Mouse (Mus musculus) intestine, embryonic 15.5 days (tissue): ENCODE measurements around the gene Irak4. TPM values are rescaled to one million over a fixed set of nuclear protein-coding genes. Genes with fewer than 3 reads are reported as not detected.

Source experiments
- ATAC-seq: fragments of 200-750 bp; cut with Nextera tagmentation; 2 replicates; pipeline ENCODE4 v1.8.0; 2017; ENCODE audit warnings: moderate TSS enrichment, moderate library complexity
- H3K27ac ChIP-seq: fragments of 300-500 bp; sonication (generic); 2 replicates; pipeline ENCODE4 v1.5.1; 2015; ENCODE audit warnings: mild to moderate bottlenecking, inconsistent platforms
- H3K27me3 ChIP-seq: fragments of 300-500 bp; sonication (generic); replicated peaks from 2 replicates; pipeline ENCODE4 v1.6.1; 2015; ENCODE audit warnings: inconsistent platforms
- H3K36me3 ChIP-seq: fragments of 300-500 bp; sonication (generic); 2 replicates; pipeline ENCODE4 v1.6.1; 2015; ENCODE audit warnings: inconsistent platforms
- H3K4me1 ChIP-seq: fragments of 300-500 bp; sonication (generic); replicated peaks from 2 replicates; pipeline ENCODE4 v1.6.1; 2015; ENCODE audit warnings: inconsistent platforms
- H3K4me2 ChIP-seq: fragments of 300-500 bp; sonication (generic); replicated peaks from 2 replicates; pipeline ENCODE4 v1.6.1; 2015; ENCODE audit warnings: mild to moderate bottlenecking, inconsistent platforms
- H3K4me3 ChIP-seq: fragments of 300-500 bp; sonication (generic); replicated peaks from 2 replicates; pipeline ENCODE4 v1.5.1; 2015; ENCODE audit warnings: inconsistent platforms
- H3K9ac ChIP-seq: fragments of 300-500 bp; sonication (generic); 2 replicates; pipeline ENCODE4 v1.6.1; 2015; ENCODE audit warnings: inconsistent platforms
- H3K9me3 ChIP-seq: fragments of 300-500 bp; sonication (generic); 2 replicates; pipeline ENCODE4 v1.6.1; 2016; ENCODE audit warnings: inconsistent platforms
- WGBS: fragments of 180-500 bp; shearing (Covaris S2); methylation state at CpG from one replicate; pipeline ENCODE4 v1.1.7; 2015; 5-methylcytosine and 5-hydroxymethylcytosine counted together
- polyA plus RNA-seq: library from polyadenylated mRNA; unstranded; fragments of >200 nt; fragmentation: Nextera tagmentation; extraction: Ambion mirVana; gene quantifications from 2 replicates; pipeline ENCODE4 v1.2.1, GENCODE M21; 2015

Gene Irak4
- polyA plus RNA-seq, 1 experiment from 2014 or later, result 14.8 TPM

- Histone ChIP-seq H3K27me3 (no peaks in the 10 kb centered on the region), H3K9ac (no peak overlapping the region), H3K9me3 (no peaks in the 10 kb centered on the region), H3K36me3 (no peaks in the 10 kb centered on the region), H3K4me3 (no peak overlapping the region), H3K4me2 (no peak overlapping the region), H3K27ac (no peak overlapping the region), H3K4me1 (no peaks in the 10 kb centered on the region)
- ATAC-seq, result no peak
- 81% methylated on average over 6 of the region's 6 CpGs for WGBS
These were observed 10.5 kb upstream of the Irak4 start for GRCm38 (mm10) chr15:94532956-94533355.

- Histone ChIP-seq H3K27me3 (no peaks in the 10 kb centered on the region), H3K4me1 (no peaks in the 10 kb centered on the region), H3K9me3 (no peaks in the 10 kb centered on the region), H3K36me3 (no peaks in the 10 kb centered on the region), H3K9ac (no peak overlapping the region), H3K4me3 (no peak overlapping the region), H3K4me2 (no peak overlapping the region), H3K27ac (no peak overlapping the region)
- no peak for ATAC-seq
- 92% methylated on average over 7 of the region's 7 CpGs for WGBS
These were observed 7.9 kb upstream of the Irak4 start for GRCm38 (mm10) chr15:94535521-94535920.

DNA sequence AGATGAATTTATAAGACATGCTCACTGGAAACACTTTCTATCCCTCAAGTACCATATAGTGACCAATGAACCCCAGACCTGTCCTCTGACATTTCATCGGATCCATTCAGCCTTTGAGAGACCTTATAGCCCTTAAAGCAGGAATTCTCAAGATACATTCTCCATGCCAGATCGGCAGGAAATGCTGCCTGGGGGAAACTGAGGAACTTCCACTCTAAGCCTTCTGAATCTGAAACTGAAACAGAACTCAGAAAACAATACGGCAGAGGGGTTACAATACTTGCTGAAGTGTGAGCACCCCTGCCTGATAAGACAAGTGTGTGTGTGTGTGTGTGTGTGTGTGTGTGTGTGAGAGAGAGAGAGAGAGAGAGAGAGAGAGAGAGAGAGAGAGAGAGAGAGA is 4.1 kb upstream of the Irak4 start:
- WGBS, result 91% methylated on average over 3 of the region's 3 CpGs
- Histone ChIP-seq H3K9me3 (no peaks in the 10 kb centered on the region), H3K4me1 (no peaks in the 10 kb centered on the region), H3K27ac (no peak overlapping the region), H3K36me3 (no peaks in the 10 kb centered on the region), H3K9ac (no peak overlapping the region), H3K4me2 (no peak overlapping the region), H3K27me3 (no peaks in the 10 kb centered on the region), H3K4me3 (no peak overlapping the region)
- ATAC-seq, result no peak

DNA sequence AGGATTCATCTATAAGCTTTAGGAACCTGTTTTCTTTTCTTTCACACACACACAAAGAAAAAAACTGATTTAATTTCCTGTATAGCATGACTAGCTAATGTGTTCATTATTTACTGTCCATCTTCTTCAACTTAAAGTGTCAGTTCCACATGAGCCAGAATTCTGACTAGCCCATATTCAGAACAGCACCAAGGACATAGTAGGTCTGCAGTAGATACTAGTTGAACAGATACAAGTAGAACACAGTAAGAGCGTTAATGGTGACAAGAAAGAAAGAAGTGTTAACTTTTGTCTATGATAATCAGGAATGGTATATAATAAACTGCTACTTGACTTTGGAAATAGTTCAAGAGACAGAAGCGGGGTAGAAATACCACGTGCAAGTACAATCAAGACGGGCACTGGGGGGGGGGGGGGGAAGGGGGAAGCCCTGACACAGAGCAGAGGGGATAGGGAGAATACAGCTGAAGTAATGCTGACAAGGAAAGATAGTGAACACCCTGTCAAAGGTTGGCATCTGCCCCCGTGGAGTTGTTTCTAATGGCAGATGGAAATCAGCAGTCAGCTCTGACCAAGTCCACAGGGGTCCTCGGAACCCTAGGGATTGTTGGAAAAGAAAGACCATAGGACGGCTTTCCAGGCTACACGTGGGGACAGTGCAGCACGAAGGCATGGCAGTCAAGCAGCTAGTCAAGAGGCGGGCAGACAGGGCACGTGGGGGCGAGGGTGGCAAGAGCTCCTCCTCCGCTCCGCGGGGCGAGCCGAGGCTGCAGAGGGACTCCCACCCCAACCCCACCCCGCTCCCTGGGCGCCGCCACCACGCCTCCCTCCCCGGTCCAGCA is 655 bp upstream of the Irak4 start:
- H3K4me2 ChIP-seq, result peak overlapping the region; percentile 88
- no peaks in the 10 kb centered on the region for H3K36me3 ChIP-seq
- peak overlapping the region; percentile 71 for H3K9ac ChIP-seq
- H3K4me3 ChIP-seq, result peak overlapping the region; percentile 85
- no peaks in the 10 kb centered on the region for H3K9me3 ChIP-seq
- ATAC-seq, result peak; percentile 86
- H3K27ac ChIP-seq, result peak overlapping the region; percentile 44; the same call in 1 of the 2 replicates
- 7% methylated on average over 22 of the region's 22 CpGs for WGBS
- no peaks in the 10 kb centered on the region for H3K4me1 ChIP-seq
- no peaks in the 10 kb centered on the region for H3K27me3 ChIP-seq

DNA sequence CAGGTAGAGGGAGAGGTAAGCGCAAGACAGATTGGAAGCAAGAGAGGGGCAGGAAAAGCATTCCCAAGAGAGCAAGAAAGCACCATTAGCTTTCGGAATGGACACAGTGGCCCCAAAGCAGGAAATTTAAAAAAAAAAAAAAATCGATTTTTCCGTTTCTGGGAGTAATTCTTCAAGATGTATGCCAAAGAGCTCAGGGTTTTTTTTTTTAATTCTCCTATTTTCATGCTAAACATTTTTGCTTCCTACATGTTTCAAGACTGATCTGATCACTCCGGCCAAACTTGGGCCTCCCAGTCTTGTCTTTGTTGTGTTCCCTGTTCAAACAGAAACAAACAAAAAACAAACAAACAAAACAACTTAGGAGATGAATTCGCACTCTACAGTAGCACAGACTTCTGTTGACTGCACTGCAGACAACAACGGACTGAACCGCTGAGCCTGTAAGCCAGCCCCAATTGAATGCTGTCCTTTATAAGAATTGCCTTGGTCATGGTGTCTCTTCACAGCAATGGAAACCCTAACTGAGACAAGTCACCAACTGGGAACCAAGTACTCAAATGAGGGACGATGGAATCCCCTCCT is 701 bp downstream of the Irak4 start:
- H3K27ac ChIP-seq, result peak overlapping the region; percentile 94
- H3K9ac ChIP-seq, result peak overlapping the region; percentile 71
- peak overlapping the region; percentile 85 for H3K4me3 ChIP-seq
- 38% methylated on average over 9 of the region's 9 CpGs for WGBS
- H3K9me3 ChIP-seq, result no peaks in the 10 kb centered on the region
- H3K4me1 ChIP-seq, result no peaks in the 10 kb centered on the region
- no peaks in the 10 kb centered on the region for H3K36me3 ChIP-seq
- peak overlapping the region; percentile 88 for H3K4me2 ChIP-seq
- ATAC-seq, result no peak
- H3K27me3 ChIP-seq, result no peaks in the 10 kb centered on the region

DNA sequence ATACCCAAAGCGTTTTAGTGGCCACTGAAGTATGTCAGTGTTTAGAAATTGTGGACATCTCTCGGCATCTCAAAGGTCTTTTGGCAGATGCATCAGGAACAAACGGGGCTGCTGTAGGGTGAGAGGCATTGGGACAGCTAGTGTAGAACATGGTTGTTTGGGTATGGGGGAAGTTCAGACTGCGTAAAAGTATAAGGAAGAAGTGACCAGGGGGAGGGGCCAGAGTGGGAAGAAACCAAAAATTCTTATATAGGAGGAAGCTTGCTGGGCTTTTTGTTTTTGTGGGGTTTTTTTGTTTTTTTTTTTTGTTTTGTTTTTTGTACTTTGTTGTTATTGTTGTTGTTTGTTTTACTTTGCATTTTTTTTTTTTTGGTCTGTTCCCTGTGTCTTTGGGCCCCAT is 1.4 kb downstream of the Irak4 start:
- H3K9me3 ChIP-seq, result no peaks in the 10 kb centered on the region
- no peaks in the 10 kb centered on the region for H3K27me3 ChIP-seq
- H3K4me2 ChIP-seq, result peak overlapping the region; percentile 88; the same call in 1 of the 2 replicates
- H3K27ac ChIP-seq, result no peak overlapping the region
- H3K36me3 ChIP-seq, result peaks cover 3% of the 10 kb centered on the region; the same call in 1 of the 2 replicates
- no peak for ATAC-seq
- no peaks in the 10 kb centered on the region for H3K4me1 ChIP-seq
- WGBS, result 76% methylated on average over 4 of the region's 4 CpGs
- no peak overlapping the region for H3K9ac ChIP-seq
- H3K4me3 ChIP-seq, result no peak overlapping the region

DNA sequence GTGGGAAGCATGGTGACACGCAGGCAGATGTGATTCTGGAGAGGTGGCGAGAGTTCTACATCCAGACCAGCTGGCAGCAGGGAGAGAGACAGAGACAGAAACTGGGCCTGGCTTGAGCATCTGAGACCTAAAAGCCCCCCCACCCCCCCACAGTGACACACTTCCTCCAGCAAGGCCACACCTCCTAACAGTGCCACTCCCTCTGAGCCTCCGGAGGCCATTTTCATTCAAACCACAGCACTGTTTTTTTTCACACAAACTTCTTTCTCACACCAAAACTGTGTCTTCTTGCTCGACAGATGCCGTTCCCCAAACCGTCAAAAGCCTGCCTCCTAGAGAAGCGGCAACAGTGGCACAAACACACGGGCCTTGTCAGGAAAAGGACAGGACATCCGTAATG is 10.1 kb downstream of the Irak4 start:
- no peak for ATAC-seq
- H3K9me3 ChIP-seq, result no peaks in the 10 kb centered on the region
- 94% methylated on average over 9 of the region's 9 CpGs for WGBS

DNA sequence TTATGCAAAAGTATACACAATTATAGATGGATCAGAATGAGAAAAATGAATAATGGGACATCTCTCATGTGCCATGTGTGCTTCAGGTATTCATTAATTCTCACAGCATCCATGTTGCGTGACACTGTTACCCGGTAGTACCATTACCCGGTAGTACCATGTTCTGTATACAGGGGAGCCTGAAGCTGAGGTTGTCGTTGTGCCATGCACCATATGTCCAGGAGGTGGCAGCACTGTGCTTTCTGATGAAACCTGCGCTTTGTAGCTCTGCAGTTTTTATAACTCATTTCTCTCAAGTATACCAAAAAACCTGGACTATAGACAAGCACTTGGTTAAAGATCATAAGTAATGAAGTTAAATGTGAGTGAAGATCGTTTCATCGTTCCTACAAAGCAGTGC is 14.0 kb downstream of the Irak4 start:
- H3K4me1 ChIP-seq, result no peaks in the 10 kb centered on the region
- no peak overlapping the region for H3K4me2 ChIP-seq
- H3K27me3 ChIP-seq, result no peaks in the 10 kb centered on the region
- no peaks in the 10 kb centered on the region for H3K9me3 ChIP-seq
- peak; percentile 62 for ATAC-seq
- no peak overlapping the region for H3K27ac ChIP-seq
- H3K4me3 ChIP-seq, result no peak overlapping the region
- no peak overlapping the region for H3K9ac ChIP-seq
- H3K36me3 ChIP-seq, result 0 out of 2 replicates have a peak, but pooled peaks cover 4% of the 10 kb centered on the region
- WGBS, result 20% methylated on average over 7 of the region's 7 CpGs

More for the DNA sequence above, 10.1 kb downstream of the Irak4 start:
- Histone ChIP-seq H3K27ac (no peak overlapping the region), H3K36me3 (peaks cover 12% of the 10 kb centered on the region; the same call in 1 of the 2 replicates), H3K4me3 (no peak overlapping the region), H3K4me2 (no peak overlapping the region), H3K9ac (no peak overlapping the region), H3K27me3 (no peaks in the 10 kb centered on the region), H3K4me1 (no peaks in the 10 kb centered on the region)

DNA sequence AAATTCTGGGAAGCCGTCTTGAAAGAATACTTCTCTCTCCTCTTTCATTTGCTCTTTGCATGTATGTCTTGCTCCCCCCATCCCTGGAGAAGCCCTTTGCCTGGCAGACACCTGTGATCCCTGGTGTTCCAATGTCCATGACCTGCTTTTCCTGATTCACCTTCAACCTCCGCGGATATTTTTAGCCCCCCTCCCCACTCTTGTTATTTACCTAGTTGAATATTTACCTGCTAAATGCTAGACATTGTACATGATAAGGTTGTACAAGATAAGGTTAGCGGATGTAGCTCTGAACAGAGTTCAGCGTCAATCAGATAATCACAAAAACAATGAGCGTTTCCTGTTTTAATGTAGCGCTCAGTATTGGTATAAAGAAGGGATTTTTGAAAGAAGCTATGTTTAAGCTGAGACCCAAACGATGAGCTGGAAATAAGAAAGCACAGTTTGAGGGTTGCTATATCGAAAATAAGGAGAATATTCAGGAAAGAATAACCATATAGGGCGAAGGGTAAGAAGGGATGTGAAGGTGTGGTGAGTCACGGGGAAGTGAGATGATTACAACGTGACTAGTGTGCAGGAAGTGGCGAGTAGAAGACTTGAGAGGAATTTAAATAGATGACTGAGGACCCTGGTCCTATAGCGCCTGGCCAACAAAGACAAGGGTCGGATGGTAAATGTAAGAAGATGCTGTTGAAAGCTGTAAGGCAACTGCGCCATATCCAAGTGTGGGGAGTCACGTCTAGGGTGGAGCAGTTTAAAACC is 15.6 kb downstream of the Irak4 start:
- Histone ChIP-seq H3K9ac (no peak overlapping the region), H3K9me3 (no peaks in the 10 kb centered on the region), H3K4me2 (0 out of 2 replicates have a peak overlapping the region, but pooled peaks have one; percentile 19), H3K27ac (peak overlapping the region; percentile 36; the same call in 1 of the 2 replicates), H3K27me3 (no peaks in the 10 kb centered on the region), H3K4me3 (no peak overlapping the region), H3K36me3 (no peaks in the 10 kb centered on the region), H3K4me1 (no peaks in the 10 kb centered on the region)
- peak; percentile 88 for ATAC-seq
- WGBS, result 59% methylated on average over 17 of the region's 17 CpGs

- no peak overlapping the region for H3K4me3 ChIP-seq
- ATAC-seq, result no peak
- H3K4me2 ChIP-seq, result no peak overlapping the region
- no peaks in the 10 kb centered on the region for H3K4me1 ChIP-seq
- no peak overlapping the region for H3K9ac ChIP-seq
- H3K27me3 ChIP-seq, result no peaks in the 10 kb centered on the region
- 89% methylated on average over 2 of the region's 2 CpGs for WGBS
- no peaks in the 10 kb centered on the region for H3K9me3 ChIP-seq
- H3K27ac ChIP-seq, result no peak overlapping the region
- H3K36me3 ChIP-seq, result no peaks in the 10 kb centered on the region
These were observed 21.5 kb downstream of the Irak4 start for GRCm38 (mm10) chr15:94564909-94565308.

DNA sequence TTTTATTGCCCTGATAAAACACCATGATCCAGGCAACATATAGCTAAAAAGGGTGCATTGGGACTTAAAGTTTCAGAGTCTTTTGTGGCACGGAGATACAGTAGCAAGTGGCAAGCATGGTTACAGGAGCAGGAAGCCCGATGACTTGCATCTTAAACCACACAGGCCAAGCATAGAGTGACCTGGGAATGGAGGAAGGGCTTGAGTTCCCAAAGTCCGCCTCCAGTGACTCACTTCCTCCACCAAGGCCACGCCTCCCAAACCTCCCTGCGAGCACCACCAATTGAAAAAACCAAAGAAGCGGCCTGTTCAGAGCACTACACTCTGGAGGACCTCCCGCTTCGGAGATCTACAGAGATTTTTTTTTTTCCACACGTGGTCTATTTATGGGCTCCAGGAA is 22.4 kb downstream of the Irak4 start:
- Histone ChIP-seq H3K27ac (no peak overlapping the region), H3K9ac (no peak overlapping the region), H3K4me2 (no peak overlapping the region), H3K36me3 (no peaks in the 10 kb centered on the region), H3K4me1 (peaks cover 9% of the 10 kb centered on the region; the same call in 1 of the 2 replicates), H3K9me3 (no peaks in the 10 kb centered on the region), H3K27me3 (no peaks in the 10 kb centered on the region), H3K4me3 (no peak overlapping the region)
- WGBS, result 89% methylated on average over 9 of the region's 9 CpGs
- no peak for ATAC-seq

GRCm38 (mm10) chr15:94568496-94569182 is 25.2 kb downstream of the Irak4 start:
- WGBS, result 64% methylated on average over 10 of the region's 10 CpGs
- Histone ChIP-seq H3K36me3 (no peaks in the 10 kb centered on the region), H3K27me3 (no peaks in the 10 kb centered on the region), H3K4me3 (no peak overlapping the region), H3K9ac (no peak overlapping the region), H3K4me2 (no peak overlapping the region; the same call in 1 of the 2 replicates), H3K27ac (no peak overlapping the region), H3K4me1 (peaks cover 12% of the 10 kb centered on the region; the same call in 1 of the 2 replicates), H3K9me3 (no peaks in the 10 kb centered on the region)
- peak; percentile 92 for ATAC-seq
